Mouse (Mus musculus): ENCODE data around the gene Calr. TPM values are rescaled to one million over a fixed set of nuclear protein-coding genes. Genes with fewer than 3 reads are reported as not detected.

The Calr gene
- polyA plus RNA-seq, 1 experiment from 2014 or later = 681 TPM

GRCm38 (mm10) chr8:84840248-84840999 is 6.3 kb downstream of the Calr start, which contains the start of gene Rad23a:
Gene Rad23a, minus strand, starts transcription at chr8:84840665.
- Histone ChIP-seq H3K4me3 (peak within 1 kb of the TSS; percentile 94), H3K36me3 (peaks cover 76% of the 10 kb centered on the region), H3K9ac (replicated peaks) (peak within 1 kb of the TSS; percentile 93), H3K27ac (replicated peaks) (peak within 1 kb of the TSS; percentile 86), H3K4me2 (replicated peaks) (peak within 1 kb of the TSS; percentile 74), H3K9me3 (no peaks in the 10 kb centered on the region), H3K27me3 (no peaks in the 10 kb centered on the region), H3K4me1 (peaks cover 26% of the 10 kb centered on the region)
- peak; percentile 96 for ATAC-seq (ENCODE audit: low FRiP score, low read depth)
- WGBS = under 1% methylated on average over 46 of the region's 55 CpGs

- Histone ChIP-seq H3K4me3 (peak overlapping the region; percentile 94), H3K27me3 (no peaks in the 10 kb centered on the region), H3K9me3 (no peaks in the 10 kb centered on the region), H3K36me3 (peaks cover 77% of the 10 kb centered on the region), H3K4me1 (peaks cover 20% of the 10 kb centered on the region), H3K9ac (replicated peaks) (peak overlapping the region; percentile 93), H3K27ac (replicated peaks) (peak overlapping the region; percentile 86), H3K4me2 (replicated peaks) (peak overlapping the region; percentile 74)
- WGBS = 3% methylated on average over 7 of the region's 7 CpGs
- no peak for ATAC-seq (ENCODE audit: low FRiP score, low read depth)
Measured at GRCm38 (mm10) chr8:84839875-84840247, 6.9 kb downstream of the Calr start.

- Histone ChIP-seq H3K36me3 (peaks cover 77% of the 10 kb centered on the region), H3K4me2 (replicated peaks) (peak overlapping the region; percentile 74), H3K9ac (replicated peaks) (peak overlapping the region; percentile 93; the same call in 1 of the 2 replicates), H3K27me3 (no peaks in the 10 kb centered on the region), H3K4me1 (peaks cover 20% of the 10 kb centered on the region), H3K9me3 (no peaks in the 10 kb centered on the region), H3K4me3 (peak overlapping the region; percentile 94), H3K27ac (replicated peaks) (no peak overlapping the region)
- ATAC-seq (ENCODE audit: low FRiP score, low read depth) = no peak
- WGBS = 96% methylated on average over 2 of the region's 2 CpGs
Measured at GRCm38 (mm10) chr8:84839411-84839810, 7.3 kb downstream of the Calr start.

GRCm38 (mm10) chr8:84838513-84838912 is 8.2 kb downstream of the Calr start:
- ATAC-seq (ENCODE audit: low FRiP score, low read depth) = no peak
- Histone ChIP-seq H3K4me1 (peaks cover 15% of the 10 kb centered on the region), H3K27me3 (no peaks in the 10 kb centered on the region), H3K9me3 (no peaks in the 10 kb centered on the region), H3K9ac (replicated peaks) (no peak overlapping the region), H3K36me3 (peaks cover 77% of the 10 kb centered on the region), H3K4me3 (no peak overlapping the region), H3K4me2 (replicated peaks) (no peak overlapping the region), H3K27ac (replicated peaks) (no peak overlapping the region)
- WGBS = 88% methylated on average over 5 of the region's 5 CpGs

- Histone ChIP-seq H3K9me3 (no peaks in the 10 kb centered on the region), H3K4me2 (replicated peaks) (no peak overlapping the region), H3K27ac (replicated peaks) (no peak overlapping the region), H3K4me3 (peak overlapping the region; percentile 8; the same call in 1 of the 2 replicates), H3K36me3 (peaks cover 72% of the 10 kb centered on the region), H3K27me3 (no peaks in the 10 kb centered on the region), H3K9ac (replicated peaks) (no peak overlapping the region), H3K4me1 (peaks cover 17% of the 10 kb centered on the region)
- 85% methylated on average over 15 of the region's 15 CpGs for WGBS
- ATAC-seq (ENCODE audit: low FRiP score, low read depth) = no peak
Measured at GRCm38 (mm10) chr8:84837912-84838470, 8.7 kb downstream of the Calr start.

- Histone ChIP-seq H3K27me3 (no peaks in the 10 kb centered on the region), H3K27ac (replicated peaks) (no peak overlapping the region), H3K36me3 (peaks cover 66% of the 10 kb centered on the region), H3K9me3 (no peaks in the 10 kb centered on the region), H3K4me2 (replicated peaks) (no peak overlapping the region), H3K4me1 (peaks cover 21% of the 10 kb centered on the region), H3K9ac (replicated peaks) (no peak overlapping the region), H3K4me3 (0 out of 2 replicates have a peak overlapping the region, but pooled peaks have one; percentile 8)
- no peak for ATAC-seq (ENCODE audit: low FRiP score, low read depth)
- 73% methylated on average over 8 of the region's 8 CpGs for WGBS
Measured at GRCm38 (mm10) chr8:84837149-84837911, 9.4 kb downstream of the Calr start.

- Histone ChIP-seq H3K4me2 (replicated peaks) (no peak overlapping the region), H3K4me3 (no peak overlapping the region), H3K27ac (replicated peaks) (peak overlapping the region; percentile 26; the same call in 1 of the 2 replicates), H3K4me1 (peaks cover 21% of the 10 kb centered on the region), H3K9ac (replicated peaks) (no peak overlapping the region; the same call in 1 of the 2 replicates), H3K36me3 (peaks cover 54% of the 10 kb centered on the region), H3K9me3 (no peaks in the 10 kb centered on the region), H3K27me3 (no peaks in the 10 kb centered on the region)
- no peak for ATAC-seq (ENCODE audit: low FRiP score, low read depth)
- 82% methylated on average over 10 of the region's 10 CpGs for WGBS
Measured at GRCm38 (mm10) chr8:84834866-84835855, 11.6 kb downstream of the Calr start.

GRCm38 (mm10) chr8:84834002-84834865 is 12.5 kb downstream of the Calr start:
- H3K4me2 ChIP-seq (replicated peaks) = no peak overlapping the region
- H3K4me1 ChIP-seq = peaks cover 15% of the 10 kb centered on the region
- peak overlapping the region; percentile 26; the same call in 1 of the 2 replicates for H3K27ac ChIP-seq (replicated peaks)
- no peak for ATAC-seq (ENCODE audit: low FRiP score, low read depth)
- no peaks in the 10 kb centered on the region for H3K27me3 ChIP-seq
- no peaks in the 10 kb centered on the region for H3K9me3 ChIP-seq
- no peak overlapping the region for H3K9ac ChIP-seq (replicated peaks)
- H3K4me3 ChIP-seq = no peak overlapping the region
- H3K36me3 ChIP-seq = peaks cover 54% of the 10 kb centered on the region
- WGBS = 87% methylated on average over 19 of the region's 19 CpGs

GRCm38 (mm10) chr8:84832759-84833742 is 13.7 kb downstream of the Calr start:
- 68% methylated on average over 10 of the region's 10 CpGs for WGBS
- ATAC-seq (ENCODE audit: low FRiP score, low read depth) = no peak
- Histone ChIP-seq H3K27ac (replicated peaks) (peak overlapping the region; percentile 94), H3K4me1 (peaks cover 15% of the 10 kb centered on the region), H3K27me3 (no peaks in the 10 kb centered on the region), H3K4me3 (peak overlapping the region; percentile 95), H3K9ac (replicated peaks) (peak overlapping the region; percentile 98), H3K36me3 (peaks cover 45% of the 10 kb centered on the region), H3K4me2 (replicated peaks) (peak overlapping the region; percentile 59), H3K9me3 (no peaks in the 10 kb centered on the region)

Measured in midbrain, embryonic 12.5 days (tissue).